Mouse (Mus musculus): ENCODE measurements at regions not wholly inside any gene's neighbourhood (a gene's known extent, or its start where the extent isn't known, plus 50 kb on each side); places are given as distances from the start of the nearest gene placed in this dataset.
A peak's percentile ranks its signal among the peaks of the same experiment; 100 is the strongest.

DNA sequence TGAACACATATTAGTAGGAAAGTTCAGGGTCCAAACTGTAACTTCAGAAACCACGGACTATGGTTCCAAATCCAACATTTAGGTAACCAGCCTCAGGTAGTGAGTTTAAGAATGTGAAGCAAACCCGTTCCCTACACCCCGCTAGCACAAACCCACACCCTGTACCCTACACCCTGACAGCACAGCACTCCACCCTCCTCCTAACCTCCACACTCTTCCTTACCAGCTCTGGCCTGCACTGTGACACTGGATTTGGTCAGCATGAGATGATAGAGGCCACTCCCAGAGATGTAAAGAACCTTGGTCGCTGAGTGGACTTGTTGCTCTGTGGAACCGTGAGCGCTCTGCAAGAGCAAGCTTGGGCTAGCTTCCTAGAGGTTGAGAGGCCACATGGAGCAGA, 135.3 kb upstream of the Rybp start:
- Histone ChIP-seq H3K27ac (ENCODE audit: insufficient read depth, low read depth, low read length, poor library complexity, severe bottlenecking) (peak overlapping the region; percentile 98), H3K9ac (ENCODE audit: insufficient read depth, low read depth, low read length, poor library complexity, severe bottlenecking) (peak overlapping the region; percentile 11; the same call in 1 of the 2 replicates), H3K4me1 (ENCODE audit: control insufficient read depth in 2 of 2, insufficient read depth in 2 of 2, low read length in 2 of 2, poor library complexity in 1 of 2) (peaks cover 21 to 22% of the 10 kb centered on the region in 2 experiments), H3K36me3 (ENCODE audit: control insufficient read depth, insufficient read depth, low read length, poor library complexity, severe bottlenecking) (no peaks in the 10 kb centered on the region), H3K4me3 (ENCODE audit: insufficient read depth in 1 of 2, low read depth in 1 of 2, low read length in 2 of 2, poor library complexity in 1 of 2, severe bottlenecking in 1 of 2) (peak overlapping the region; percentile 2 to 33; a peak in 1 of 4 replicates), H3K9me3 (ENCODE audit: control insufficient read depth, insufficient read depth, low read depth, low read length) (no peaks in the 10 kb centered on the region)
- in situ Hi-C loops (cut with MboI; ENCODE audit: low sequenced_read_pairs in 2 of 2, unreplicated experiment in 2 of 2) = no loop called here
- DNase-seq (ENCODE audit: low read depth, low spot score) = no peak
- TF ChIP-seq HCFC1 (IDR thresholded peaks at IDR 0.05; ENCODE audit: borderline replicate concordance, insufficient read depth, low read length) (no peak), ZC3H11A (IDR thresholded peaks at IDR 0.05; ENCODE audit: borderline replicate concordance, low read depth, low read length) (no peak), MAFK (IDR thresholded peaks at IDR 0.05; ENCODE audit: insufficient read depth, low read depth, low read length) (no peak), CHD2 (IDR thresholded peaks at IDR 0.05; ENCODE audit: low read depth, low read length) (no peak), ZNF384 (IDR thresholded peaks at IDR 0.05; ENCODE audit: low read depth, low read length) (no peak)

DNA sequence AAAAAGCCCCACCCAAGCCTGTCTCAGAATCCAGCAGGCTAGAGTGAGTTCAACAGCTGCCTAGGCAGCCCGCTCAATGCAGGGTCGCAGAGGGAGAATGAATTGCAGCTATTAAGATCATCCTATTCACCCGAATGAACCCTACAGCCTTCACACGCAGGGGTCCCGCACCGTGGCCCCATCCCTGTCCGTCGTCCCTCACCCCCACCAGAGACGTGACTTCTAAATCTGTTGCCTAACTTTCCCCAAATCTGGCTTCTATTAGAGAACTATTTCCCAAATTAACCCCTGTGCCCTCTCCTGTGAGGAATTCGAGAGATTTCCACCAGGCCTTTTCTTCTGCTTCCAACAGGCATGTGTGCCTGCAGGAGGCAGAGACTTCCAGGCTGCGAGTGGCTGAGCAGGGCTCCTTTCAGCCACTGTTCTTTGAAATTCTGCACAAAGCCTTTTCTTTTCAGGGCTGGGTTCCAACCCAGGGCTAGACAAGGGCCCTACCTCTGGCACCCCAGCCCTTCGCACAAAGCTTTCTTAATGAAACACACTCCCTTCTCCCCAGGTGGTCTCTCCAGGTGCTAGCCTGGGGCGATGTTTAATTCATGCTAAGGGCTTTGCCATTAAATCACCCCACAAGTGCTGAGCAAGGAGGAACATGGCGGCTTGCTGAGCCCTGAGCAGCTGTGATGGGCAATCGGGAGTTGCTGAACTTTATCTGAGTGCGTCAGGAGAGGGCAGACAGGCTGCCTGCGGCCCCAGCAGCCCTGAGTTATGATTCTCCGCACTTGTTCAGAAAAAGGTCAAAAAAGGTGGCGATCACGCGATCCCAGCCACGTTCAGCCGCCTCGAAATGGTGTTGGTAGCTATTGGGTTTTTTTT, 134.7 kb upstream of the Rybp start:
- Histone ChIP-seq H3K9ac (ENCODE audit: insufficient read depth, low read depth, low read length, poor library complexity, severe bottlenecking) (peak overlapping the region; percentile 56; the same call in 1 of the 2 replicates), H3K4me3 (ENCODE audit: insufficient read depth in 1 of 2, low read depth in 1 of 2, low read length in 2 of 2, poor library complexity in 1 of 2, severe bottlenecking in 1 of 2) (peak overlapping the region; percentile 2 to 33; a peak in 2 of 4 replicates), H3K4me1 (ENCODE audit: control insufficient read depth in 2 of 2, insufficient read depth in 2 of 2, low read length in 2 of 2, poor library complexity in 1 of 2) (peaks cover 22 to 25% of the 10 kb centered on the region in 2 experiments), H3K9me3 (ENCODE audit: control insufficient read depth, insufficient read depth, low read depth, low read length) (no peaks in the 10 kb centered on the region), H3K36me3 (ENCODE audit: control insufficient read depth, insufficient read depth, low read length, poor library complexity, severe bottlenecking) (no peaks in the 10 kb centered on the region), H3K27ac (ENCODE audit: insufficient read depth, low read depth, low read length, poor library complexity, severe bottlenecking) (peak overlapping the region; percentile 98)
- peak; percentile 100 for DNase-seq (ENCODE audit: low read depth, low spot score)
- in situ Hi-C loops (cut with MboI; ENCODE audit: low sequenced_read_pairs in 2 of 2, unreplicated experiment in 2 of 2) = no loop called here
- TF ChIP-seq CHD2 (IDR thresholded peaks at IDR 0.05; ENCODE audit: low read depth, low read length) (0 out of 2 replicates have a peak, but pooled peaks have one; percentile 37), HCFC1 (IDR thresholded peaks at IDR 0.05; ENCODE audit: borderline replicate concordance, insufficient read depth, low read length) (no peak), MAFK (IDR thresholded peaks at IDR 0.05; ENCODE audit: insufficient read depth, low read depth, low read length) (0 out of 2 replicates have a peak, but pooled peaks have one; percentile 18), ZNF384 (IDR thresholded peaks at IDR 0.05; ENCODE audit: low read depth, low read length) (0 out of 2 replicates have a peak, but pooled peaks have one; percentile 44), ZC3H11A (IDR thresholded peaks at IDR 0.05; ENCODE audit: borderline replicate concordance, low read depth, low read length) (no peak)

DNA sequence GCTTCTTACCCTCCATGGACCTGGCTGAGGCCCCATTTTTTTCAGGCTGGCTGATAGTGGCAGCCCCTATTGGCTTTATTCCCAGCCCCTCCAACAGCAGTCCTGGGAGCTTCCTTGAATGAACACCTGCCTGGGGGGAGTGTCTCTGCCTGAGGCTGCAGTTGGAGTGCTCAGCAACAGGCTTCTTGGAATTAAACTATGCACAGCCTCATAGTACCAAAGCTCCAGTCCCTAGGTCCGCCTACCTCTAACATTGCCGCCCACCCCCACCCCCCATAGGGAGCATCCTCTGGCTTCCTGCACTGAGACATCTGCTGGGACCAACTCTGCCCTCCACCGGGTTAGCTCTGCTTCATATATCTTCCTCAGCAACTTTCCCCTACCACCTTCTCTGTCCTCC, 133.3 kb upstream of the Rybp start:
- DNase-seq (ENCODE audit: low read depth, low spot score) = no peak
- TF ChIP-seq HCFC1 (IDR thresholded peaks at IDR 0.05; ENCODE audit: borderline replicate concordance, insufficient read depth, low read length) (no peak), ZC3H11A (IDR thresholded peaks at IDR 0.05; ENCODE audit: borderline replicate concordance, low read depth, low read length) (no peak), CHD2 (IDR thresholded peaks at IDR 0.05; ENCODE audit: low read depth, low read length) (no peak), MAFK (IDR thresholded peaks at IDR 0.05; ENCODE audit: insufficient read depth, low read depth, low read length) (no peak), ZNF384 (IDR thresholded peaks at IDR 0.05; ENCODE audit: low read depth, low read length) (no peak)
- Histone ChIP-seq H3K36me3 (ENCODE audit: control insufficient read depth, insufficient read depth, low read length, poor library complexity, severe bottlenecking) (no peaks in the 10 kb centered on the region), H3K27ac (ENCODE audit: insufficient read depth, low read depth, low read length, poor library complexity, severe bottlenecking) (peak overlapping the region; percentile 98), H3K4me1 (ENCODE audit: control insufficient read depth in 2 of 2, insufficient read depth in 2 of 2, low read length in 2 of 2, poor library complexity in 1 of 2) (peaks cover 18 to 23% of the 10 kb centered on the region in 2 experiments), H3K4me3 (ENCODE audit: insufficient read depth in 1 of 2, low read depth in 1 of 2, low read length in 2 of 2, poor library complexity in 1 of 2, severe bottlenecking in 1 of 2) (no peak overlapping the region), H3K9ac (ENCODE audit: insufficient read depth, low read depth, low read length, poor library complexity, severe bottlenecking) (peak overlapping the region; percentile 47; the same call in 1 of the 2 replicates), H3K9me3 (ENCODE audit: control insufficient read depth, insufficient read depth, low read depth, low read length) (no peaks in the 10 kb centered on the region)
- in situ Hi-C loops (cut with MboI; ENCODE audit: low sequenced_read_pairs in 2 of 2, unreplicated experiment in 2 of 2) = no loop called here

DNA sequence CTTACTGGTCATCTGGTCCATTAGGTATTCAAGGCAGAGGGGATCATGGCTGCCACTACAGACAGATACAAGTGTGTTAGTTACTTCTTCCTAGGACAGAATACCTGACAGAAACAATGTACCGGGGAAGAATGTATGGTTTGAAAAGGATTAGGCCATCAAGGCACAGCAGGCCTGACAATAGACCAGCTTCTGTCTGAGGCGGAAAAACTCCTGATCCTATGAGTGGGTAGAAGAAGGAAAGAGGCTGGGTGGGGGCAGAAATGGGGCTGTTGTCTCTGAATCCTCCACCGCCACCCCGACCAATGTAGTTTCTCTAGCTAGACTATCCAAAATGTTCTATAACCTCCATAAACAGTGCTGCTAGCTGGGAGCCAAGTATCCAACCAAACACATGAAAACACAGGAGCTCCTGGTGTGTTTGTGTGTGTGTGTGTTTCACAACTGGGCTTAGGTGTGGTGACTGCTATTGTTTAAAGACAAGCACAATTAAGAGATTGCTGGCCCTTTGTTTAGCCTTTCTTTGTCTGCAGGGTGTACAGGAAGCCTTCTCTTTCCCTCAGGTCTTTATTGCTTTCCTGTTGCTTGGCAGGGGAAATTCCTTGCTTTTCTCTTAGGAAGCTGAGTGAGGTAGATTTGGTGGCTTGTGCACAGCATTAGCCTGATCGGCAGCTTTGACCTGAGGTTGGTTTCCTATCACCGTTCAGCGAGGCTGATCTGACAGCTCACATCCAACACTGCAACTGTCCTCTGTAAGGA, 132.7 kb upstream of the Rybp start:
- no peak for DNase-seq (ENCODE audit: low read depth, low spot score)
- Histone ChIP-seq H3K9ac (ENCODE audit: insufficient read depth, low read depth, low read length, poor library complexity, severe bottlenecking) (peak overlapping the region; percentile 22; the same call in 1 of the 2 replicates), H3K9me3 (ENCODE audit: control insufficient read depth, insufficient read depth, low read depth, low read length) (no peaks in the 10 kb centered on the region), H3K4me1 (ENCODE audit: control insufficient read depth in 2 of 2, insufficient read depth in 2 of 2, low read length in 2 of 2, poor library complexity in 1 of 2) (peaks cover 18 to 23% of the 10 kb centered on the region in 2 experiments), H3K27ac (ENCODE audit: insufficient read depth, low read depth, low read length, poor library complexity, severe bottlenecking) (peak overlapping the region; percentile 98), H3K4me3 (ENCODE audit: insufficient read depth in 1 of 2, low read depth in 1 of 2, low read length in 2 of 2, poor library complexity in 1 of 2, severe bottlenecking in 1 of 2) (no peak overlapping the region), H3K36me3 (ENCODE audit: control insufficient read depth, insufficient read depth, low read length, poor library complexity, severe bottlenecking) (no peaks in the 10 kb centered on the region)
- in situ Hi-C loops (cut with MboI; ENCODE audit: low sequenced_read_pairs in 2 of 2, unreplicated experiment in 2 of 2) = no loop called here
- TF ChIP-seq ZC3H11A (IDR thresholded peaks at IDR 0.05; ENCODE audit: borderline replicate concordance, low read depth, low read length) (no peak), HCFC1 (IDR thresholded peaks at IDR 0.05; ENCODE audit: borderline replicate concordance, insufficient read depth, low read length) (0 out of 2 replicates have a peak, but pooled peaks have one; percentile 35)

All from ES-E14 (cell line).